Mouse (Mus musculus) limb, embryonic 13.5 days (tissue): Measurements from ENCODE around the gene Prima1. TPM values are rescaled to one million over a fixed set of nuclear protein-coding genes. Genes with fewer than 3 reads are reported as not detected.

Source experiments
- ATAC-seq: fragments of 200-750 bp; cut with Nextera tagmentation; 2 replicates; pipeline ENCODE4 v1.8.0; 2017; ENCODE audit warnings: low read depth, moderate number of reproducible peaks, moderate TSS enrichment; ENCODE audit not compliant: low FRiP score
- H3K27ac ChIP-seq: fragments of 300-500 bp; sonication (generic); 2 replicates; pipeline ENCODE4 v1.5.1; 2015; ENCODE audit warnings: inconsistent platforms, mild to moderate bottlenecking, moderate library complexity
- H3K27me3 ChIP-seq: fragments of 300-500 bp; sonication (generic); 2 replicates; pipeline ENCODE4 v1.6.1; 2015; ENCODE audit warnings: mild to moderate bottlenecking, inconsistent platforms
- H3K36me3 ChIP-seq: fragments of 300-500 bp; sonication (generic); 2 replicates; pipeline ENCODE4 v1.6.1; 2015; ENCODE audit warnings: inconsistent platforms, mild to moderate bottlenecking, moderate library complexity
- H3K4me1 ChIP-seq: fragments of 300-500 bp; sonication (generic); 2 replicates; pipeline ENCODE4 v1.6.1; 2015; ENCODE audit warnings: inconsistent platforms
- H3K4me2 ChIP-seq: fragments of 300-500 bp; sonication (generic); replicated peaks from 2 replicates; pipeline ENCODE4 v1.6.1; 2015; ENCODE audit warnings: inconsistent platforms, mild to moderate bottlenecking, moderate library complexity
- H3K4me3 ChIP-seq: fragments of 300-500 bp; sonication (generic); 2 replicates; pipeline ENCODE4 v1.5.1; 2015; ENCODE audit warnings: moderate library complexity, mild to moderate bottlenecking, inconsistent platforms
- H3K9ac ChIP-seq: fragments of 300-500 bp; sonication (generic); 2 replicates; pipeline ENCODE4 v1.6.1; 2015; ENCODE audit warnings: mild to moderate bottlenecking, inconsistent platforms
- H3K9me3 ChIP-seq: fragments of 300-500 bp; sonication (generic); 2 replicates; pipeline ENCODE4 v1.6.1; 2016; ENCODE audit warnings: inconsistent platforms
- WGBS: fragments of 180-500 bp; shearing (Covaris S2); methylation state at CpG from one replicate; pipeline ENCODE4 v1.1.7; 2015; 5-methylcytosine and 5-hydroxymethylcytosine counted together
- polyA plus RNA-seq: library from polyadenylated mRNA; unstranded; fragments of >200 nt; fragmentation: Nextera tagmentation; extraction: Ambion mirVana; gene quantifications from 2 replicates; pipeline ENCODE4 v1.2.1, GENCODE M21; 2015

The Prima1 gene
- 0.53 TPM in 1 of 2 replicates, not detected in the other for polyA plus RNA-seq

- WGBS = 0% methylated on average over 42 of the region's 54 CpGs
- Histone ChIP-seq H3K27me3 (peaks cover 60% of the 10 kb centered on the region), H3K9me3 (no peaks in the 10 kb centered on the region), H3K36me3 (no peaks in the 10 kb centered on the region), H3K9ac (peak within 1 kb of the TSS; percentile 80), H3K4me2 (peak within 1 kb of the TSS; percentile 91), H3K27ac (peak within 1 kb of the TSS; percentile 72; the same call in 1 of the 2 replicates), H3K4me1 (peaks cover 15% of the 10 kb centered on the region), H3K4me3 (peak within 1 kb of the TSS; percentile 78)
- peak; percentile 87 for ATAC-seq
Observed at GRCm38 (mm10) chr12:103242083-103242581, at the start of gene Prima1. Gene Prima1 (minus strand): TSS chr12:103242150.

GRCm38 (mm10) chr12:103287276-103287675 lies 45.3 kb upstream of the Prima1 start:
- Histone ChIP-seq H3K36me3 (no peaks in the 10 kb centered on the region), H3K4me1 (0 out of 2 replicates have a peak, but pooled peaks cover 4% of the 10 kb centered on the region), H3K4me3 (no peak overlapping the region), H3K27me3 (no peaks in the 10 kb centered on the region), H3K27ac (no peak overlapping the region), H3K4me2 (no peak overlapping the region), H3K9ac (no peak overlapping the region), H3K9me3 (no peaks in the 10 kb centered on the region)
- no peak for ATAC-seq
- WGBS = 56% methylated on average over 4 of the region's 4 CpGs

- H3K9me3 ChIP-seq = peaks cover under 1% of the 10 kb centered on the region; the same call in 1 of the 2 replicates
- no peak for ATAC-seq
- H3K27me3 ChIP-seq = no peaks in the 10 kb centered on the region
- no peak overlapping the region for H3K27ac ChIP-seq
- no peak overlapping the region for H3K9ac ChIP-seq
- no peak overlapping the region for H3K4me2 ChIP-seq
- H3K4me1 ChIP-seq = 0 out of 2 replicates have a peak, but pooled peaks cover 4% of the 10 kb centered on the region
- 84% methylated on average over 3 of the region's 3 CpGs for WGBS
- H3K36me3 ChIP-seq = no peaks in the 10 kb centered on the region
- no peak overlapping the region for H3K4me3 ChIP-seq
Observed at GRCm38 (mm10) chr12:103283411-103283810, 41.5 kb upstream of the Prima1 start.

- Histone ChIP-seq H3K36me3 (no peaks in the 10 kb centered on the region), H3K27me3 (no peaks in the 10 kb centered on the region), H3K4me1 (0 out of 2 replicates have a peak, but pooled peaks cover 4% of the 10 kb centered on the region), H3K27ac (no peak overlapping the region), H3K9me3 (peaks cover 5% of the 10 kb centered on the region), H3K4me3 (no peak overlapping the region), H3K9ac (no peak overlapping the region), H3K4me2 (no peak overlapping the region)
- ATAC-seq = no peak
- WGBS = 78% methylated on average over 6 of the region's 6 CpGs
Observed at GRCm38 (mm10) chr12:103282936-103283335, 41.0 kb upstream of the Prima1 start.

DNA sequence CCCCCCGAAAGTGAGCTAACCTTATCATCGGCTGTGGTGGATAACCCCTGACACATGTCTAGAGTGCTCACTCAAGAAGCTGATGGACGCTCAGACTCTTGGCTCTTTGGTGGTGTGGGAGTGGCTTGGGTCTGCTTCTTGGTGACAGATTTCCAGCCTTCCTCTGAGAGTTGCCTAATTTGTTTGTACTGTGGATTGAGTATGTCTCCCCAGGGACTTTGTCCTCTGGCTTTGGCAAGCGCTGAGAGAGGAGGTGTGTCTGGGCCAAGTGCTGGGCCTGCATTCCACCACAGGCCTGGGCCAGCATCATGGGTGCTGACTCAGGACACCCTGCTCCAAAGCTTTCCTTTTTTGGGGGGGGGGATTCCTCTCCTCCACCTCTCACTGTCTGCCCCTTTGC lies 40.0 kb upstream of the Prima1 start:
- Histone ChIP-seq H3K4me2 (no peak overlapping the region), H3K36me3 (no peaks in the 10 kb centered on the region), H3K9me3 (peaks cover 9% of the 10 kb centered on the region), H3K4me3 (no peak overlapping the region), H3K27ac (no peak overlapping the region), H3K4me1 (0 out of 2 replicates have a peak, but pooled peaks cover 4% of the 10 kb centered on the region), H3K27me3 (no peaks in the 10 kb centered on the region), H3K9ac (no peak overlapping the region)
- ATAC-seq = no peak
- WGBS = 40% methylated on average over 4 of the region's 4 CpGs

DNA sequence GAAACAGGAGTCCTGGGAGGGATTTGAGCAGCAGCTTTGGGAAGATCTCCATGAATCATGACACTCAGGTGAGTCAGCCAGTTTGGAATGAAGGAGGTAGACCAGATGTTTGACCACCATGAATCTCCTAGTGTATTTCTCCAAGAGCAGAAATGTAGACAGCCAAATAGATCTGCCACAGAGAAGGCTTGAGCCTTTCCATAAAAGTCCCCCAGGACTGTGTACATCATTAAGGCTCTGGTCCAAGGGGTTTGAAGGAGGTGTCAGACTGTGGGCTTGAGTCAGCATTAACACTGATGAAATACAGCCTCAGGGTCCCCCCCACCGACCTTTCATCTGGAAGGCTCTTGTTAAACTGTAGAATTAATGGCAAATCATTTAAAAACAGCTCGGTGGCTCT lies 39.5 kb upstream of the Prima1 start:
- no peak overlapping the region for H3K4me2 ChIP-seq
- H3K4me3 ChIP-seq = no peak overlapping the region
- H3K4me1 ChIP-seq = 0 out of 2 replicates have a peak, but pooled peaks cover 4% of the 10 kb centered on the region
- H3K36me3 ChIP-seq = no peaks in the 10 kb centered on the region
- WGBS = 19% methylated on average over 2 of the region's 2 CpGs
- H3K9me3 ChIP-seq = peaks cover 9% of the 10 kb centered on the region
- ATAC-seq = no peak
- no peak overlapping the region for H3K9ac ChIP-seq
- H3K27ac ChIP-seq = no peak overlapping the region
- H3K27me3 ChIP-seq = no peaks in the 10 kb centered on the region

- H3K36me3 ChIP-seq = no peaks in the 10 kb centered on the region
- no peaks in the 10 kb centered on the region for H3K27me3 ChIP-seq
- ATAC-seq = no peak
- H3K4me1 ChIP-seq = no peaks in the 10 kb centered on the region
- peaks cover 9% of the 10 kb centered on the region for H3K9me3 ChIP-seq
- no peak overlapping the region for H3K27ac ChIP-seq
- H3K9ac ChIP-seq = no peak overlapping the region
- H3K4me3 ChIP-seq = no peak overlapping the region
- 81% methylated on average over 4 of the region's 4 CpGs for WGBS
- H3K4me2 ChIP-seq = no peak overlapping the region
Observed at GRCm38 (mm10) chr12:103276422-103276821, 34.5 kb upstream of the Prima1 start.

- Histone ChIP-seq H3K4me3 (no peak overlapping the region), H3K4me2 (no peak overlapping the region), H3K27ac (no peak overlapping the region), H3K9me3 (peaks cover 9% of the 10 kb centered on the region), H3K9ac (no peak overlapping the region), H3K36me3 (no peaks in the 10 kb centered on the region), H3K4me1 (no peaks in the 10 kb centered on the region), H3K27me3 (no peaks in the 10 kb centered on the region)
- 84% methylated on average over 2 of the region's 2 CpGs for WGBS
- ATAC-seq = no peak
Observed at GRCm38 (mm10) chr12:103273732-103274131, 31.8 kb upstream of the Prima1 start.

- H3K36me3 ChIP-seq = no peaks in the 10 kb centered on the region
- H3K27me3 ChIP-seq = no peaks in the 10 kb centered on the region
- no peak overlapping the region for H3K27ac ChIP-seq
- ATAC-seq = no peak
- 59% methylated on average over 6 of the region's 6 CpGs for WGBS
- no peak overlapping the region for H3K9ac ChIP-seq
- peaks cover 2% of the 10 kb centered on the region for H3K4me1 ChIP-seq
- H3K9me3 ChIP-seq = peaks cover 5% of the 10 kb centered on the region
- H3K4me3 ChIP-seq = no peak overlapping the region
- H3K4me2 ChIP-seq = no peak overlapping the region
Observed at GRCm38 (mm10) chr12:103273051-103273450, 31.1 kb upstream of the Prima1 start.

DNA sequence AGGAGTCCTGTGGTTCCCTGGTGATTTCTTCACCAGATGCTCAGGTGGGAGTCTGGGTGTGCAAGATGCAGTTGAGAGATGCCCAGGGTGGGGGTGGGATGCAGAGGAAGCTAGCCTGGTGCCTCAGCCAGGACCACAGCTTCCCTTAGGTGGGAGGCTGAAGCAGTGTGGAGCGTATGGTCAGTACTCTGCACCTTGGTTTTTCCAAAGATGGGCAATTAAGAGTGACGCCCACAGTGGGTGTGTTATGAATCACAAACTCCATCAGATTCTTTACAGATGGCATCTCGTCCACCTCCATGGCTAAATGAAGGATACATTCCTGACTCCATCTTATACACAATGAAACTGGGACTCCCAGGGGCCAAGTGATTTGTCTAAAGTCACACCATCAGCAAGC lies 30.2 kb upstream of the Prima1 start:
- no peak overlapping the region for H3K9ac ChIP-seq

GRCm38 (mm10) chr12:103266605-103267004 lies 24.7 kb upstream of the Prima1 start:
- WGBS = 33% methylated on average over 3 of the region's 3 CpGs
- Histone ChIP-seq H3K9ac (no peak overlapping the region), H3K27ac (no peak overlapping the region), H3K36me3 (no peaks in the 10 kb centered on the region), H3K4me2 (no peak overlapping the region), H3K4me1 (peaks cover 10% of the 10 kb centered on the region), H3K27me3 (no peaks in the 10 kb centered on the region), H3K4me3 (no peak overlapping the region), H3K9me3 (no peaks in the 10 kb centered on the region)
- no peak for ATAC-seq

More for the DNA sequence above, 30.2 kb upstream of the Prima1 start:
- Histone ChIP-seq H3K4me2 (no peak overlapping the region), H3K4me1 (peaks cover 5% of the 10 kb centered on the region), H3K27me3 (no peaks in the 10 kb centered on the region), H3K27ac (no peak overlapping the region), H3K9me3 (no peaks in the 10 kb centered on the region), H3K4me3 (no peak overlapping the region), H3K36me3 (no peaks in the 10 kb centered on the region)
- WGBS = 81% methylated on average over 3 of the region's 3 CpGs
- ATAC-seq = no peak

GRCm38 (mm10) chr12:103262017-103262865 lies 20.3 kb upstream of the Prima1 start:
- no peak for ATAC-seq
- 39% methylated on average over 13 of the region's 13 CpGs for WGBS
- Histone ChIP-seq H3K27me3 (no peaks in the 10 kb centered on the region), H3K27ac (no peak overlapping the region), H3K36me3 (no peaks in the 10 kb centered on the region), H3K4me3 (no peak overlapping the region), H3K4me1 (peaks cover 5% of the 10 kb centered on the region; the same call in 1 of the 2 replicates), H3K4me2 (no peak overlapping the region), H3K9ac (no peak overlapping the region), H3K9me3 (0 out of 2 replicates have a peak, but pooled peaks cover 3% of the 10 kb centered on the region)
